Mouse (Mus musculus) limb, embryonic 12.5 days (tissue): ENCODE measurements around the gene Krtap1-3. TPM values are rescaled to one million over a fixed set of nuclear protein-coding genes. Genes with fewer than 3 reads are reported as not detected.

Source experiments
- ATAC-seq: fragments of 200-750 bp; cut with Nextera tagmentation; 2 replicates; pipeline ENCODE4 v1.8.0; 2017; ENCODE audit warnings: low read depth, moderate TSS enrichment; ENCODE audit not compliant: insufficient number of reproducible peaks, insufficient read depth, low FRiP score, low TSS enrichment
- H3K27ac ChIP-seq: fragments of 300-500 bp; sonication (generic); 2 replicates; pipeline ENCODE4 v1.5.1; 2016; ENCODE audit warnings: mild to moderate bottlenecking, moderate library complexity
- H3K27me3 ChIP-seq: fragments of 300-500 bp; sonication (generic); 2 replicates; pipeline ENCODE4 v1.6.1; 2016; ENCODE audit warnings: mild to moderate bottlenecking, moderate library complexity
- H3K36me3 ChIP-seq: fragments of 300-500 bp; sonication (generic); 2 replicates; pipeline ENCODE4 v1.6.1; 2016; ENCODE audit warnings: mild to moderate bottlenecking, moderate library complexity
- H3K4me1 ChIP-seq: fragments of 300-500 bp; sonication (generic); replicated peaks from 2 replicates; pipeline ENCODE4 v1.6.1; 2016
- H3K4me2 ChIP-seq: fragments of 300-500 bp; sonication (generic); 2 replicates; pipeline ENCODE4 v1.6.1; 2016; ENCODE audit warnings: mild to moderate bottlenecking, moderate library complexity
- H3K4me3 ChIP-seq: fragments of 300-500 bp; sonication (generic); replicated peaks from 2 replicates; pipeline ENCODE4 v1.5.1; 2016; ENCODE audit warnings: mild to moderate bottlenecking
- H3K9ac ChIP-seq: fragments of 300-500 bp; sonication (generic); replicated peaks from 2 replicates; pipeline ENCODE4 v1.6.1; 2016; ENCODE audit warnings: mild to moderate bottlenecking, moderate library complexity
- H3K9me3 ChIP-seq: fragments of 300-500 bp; sonication (generic); 2 replicates; pipeline ENCODE4 v1.6.1; 2016; ENCODE audit warnings: mild to moderate bottlenecking, moderate library complexity
- WGBS: fragments of 180-500 bp; shearing (Covaris S2); methylation state at CpG from one replicate; pipeline ENCODE4 v1.1.7; 2016; 5-methylcytosine and 5-hydroxymethylcytosine counted together
- polyA plus RNA-seq: library from polyadenylated mRNA; unstranded; fragments of >200 nt; fragmentation: Nextera tagmentation; extraction: Ambion mirVana; gene quantifications from 2 replicates; pipeline ENCODE4 v1.2.1, GENCODE M21; 2016

Krtap1-3 gene
- polyA plus RNA-seq, 1 experiment from 2014 or later = not detected

GRCm38 (mm10) chr11:99557976-99558745, 33.0 kb downstream of the Krtap1-3 start:
- ATAC-seq = no peak
- Histone ChIP-seq H3K4me1 (no peaks in the 10 kb centered on the region), H3K36me3 (no peaks in the 10 kb centered on the region), H3K4me3 (no peak overlapping the region), H3K27me3 (no peaks in the 10 kb centered on the region), H3K9me3 (no peaks in the 10 kb centered on the region), H3K9ac (no peak overlapping the region), H3K4me2 (no peak overlapping the region), H3K27ac (no peak overlapping the region)
- WGBS = 89% methylated on average over 3 of the region's 3 CpGs

- H3K9ac ChIP-seq = no peak within 1 kb of the TSS
- no peak within 1 kb of the TSS for H3K27ac ChIP-seq
- 78% methylated on average over 2 of the region's 2 CpGs for WGBS
- no peaks in the 10 kb centered on the region for H3K4me1 ChIP-seq
- H3K4me3 ChIP-seq = no peak within 1 kb of the TSS
- no peaks in the 10 kb centered on the region for H3K9me3 ChIP-seq
- no peak for ATAC-seq
- H3K4me2 ChIP-seq = no peak within 1 kb of the TSS
- no peaks in the 10 kb centered on the region for H3K27me3 ChIP-seq
- no peaks in the 10 kb centered on the region for H3K36me3 ChIP-seq
These were observed 34.4 kb downstream of the Krtap1-3 start, which contains the start of gene Krtap3-2 for GRCm38 (mm10) chr11:99556753-99557152. Gene Krtap3-2 (minus strand): TSS chr11:99556853.

- Histone ChIP-seq H3K4me2 (no peak overlapping the region), H3K9me3 (no peaks in the 10 kb centered on the region), H3K9ac (no peak overlapping the region), H3K4me3 (no peak overlapping the region), H3K27ac (no peak overlapping the region), H3K36me3 (no peaks in the 10 kb centered on the region), H3K4me1 (no peaks in the 10 kb centered on the region), H3K27me3 (no peaks in the 10 kb centered on the region)
- 84% methylated on average over 2 of the region's 2 CpGs for WGBS
- no peak for ATAC-seq
These were observed 34.9 kb downstream of the Krtap1-3 start for GRCm38 (mm10) chr11:99556195-99556594.

GRCm38 (mm10) chr11:99550765-99551164, 40.4 kb downstream of the Krtap1-3 start, which contains the start of gene Krtap3-3:
Gene Krtap3-3 (minus strand): TSS chr11:99550865.
- Histone ChIP-seq H3K4me2 (no peak within 1 kb of the TSS), H3K36me3 (no peaks in the 10 kb centered on the region), H3K9me3 (no peaks in the 10 kb centered on the region), H3K27me3 (no peaks in the 10 kb centered on the region), H3K4me3 (no peak within 1 kb of the TSS), H3K27ac (no peak within 1 kb of the TSS), H3K4me1 (no peaks in the 10 kb centered on the region), H3K9ac (no peak within 1 kb of the TSS)
- ATAC-seq = no peak
- WGBS = 43% methylated on average over 4 of the region's 4 CpGs

GRCm38 (mm10) chr11:99547892-99548291, 43.2 kb downstream of the Krtap1-3 start:
- Histone ChIP-seq H3K27me3 (no peaks in the 10 kb centered on the region), H3K9ac (no peak overlapping the region), H3K36me3 (no peaks in the 10 kb centered on the region), H3K9me3 (no peaks in the 10 kb centered on the region), H3K4me1 (no peaks in the 10 kb centered on the region), H3K27ac (no peak overlapping the region), H3K4me3 (no peak overlapping the region), H3K4me2 (no peak overlapping the region)
- no peak for ATAC-seq

Other genes with a start within 250 kb of the Krtap1-3 start
- gene Krt27, start 240.2 kb downstream of the Krtap1-3 start, polyA plus RNA-seq = not detected in 2 replicates
- 0.13 TPM in 1 of 2 replicates, not detected in the other for gene Krt28, start 216.4 kb downstream of the Krtap1-3 start, polyA plus RNA-seq
- gene Krt10, start 202.0 kb downstream of the Krtap1-3 start, polyA plus RNA-seq = 34.3 and 35.3 TPM in 2 replicates
- not detected in 2 replicates for gene Krt12, start 169.1 kb downstream of the Krtap1-3 start, polyA plus RNA-seq
- 0.18 and 0.42 TPM in 2 replicates for gene Krt20, start 153.2 kb downstream of the Krtap1-3 start, polyA plus RNA-seq
- gene Krt23, start 98.2 kb downstream of the Krtap1-3 start, polyA plus RNA-seq = 0.18 and 0.26 TPM in 2 replicates
- gene Krt39, start 70.0 kb downstream of the Krtap1-3 start, polyA plus RNA-seq = not detected in 2 replicates
- not detected in 2 replicates for gene Krt40, start 48.2 kb downstream of the Krtap1-3 start, polyA plus RNA-seq
- not detected in 2 replicates for gene Krtap3-3, start 40.5 kb downstream of the Krtap1-3 start, polyA plus RNA-seq
- gene Krtap3-2, start 34.5 kb downstream of the Krtap1-3 start, polyA plus RNA-seq = not detected in 2 replicates
- gene Gm11939, start 31.9 kb downstream of the Krtap1-3 start, polyA plus RNA-seq = not detected in 2 replicates
- not detected in 2 replicates for gene Krtap3-1, start 24.7 kb downstream of the Krtap1-3 start, polyA plus RNA-seq
- not detected in 2 replicates for gene Krtap1-5, start 10.3 kb downstream of the Krtap1-3 start, polyA plus RNA-seq
- gene Krtap1-4, start 7.7 kb downstream of the Krtap1-3 start, polyA plus RNA-seq = not detected in 2 replicates
- not detected in 2 replicates for gene Krtap9-3, start 6.8 kb upstream of the Krtap1-3 start, polyA plus RNA-seq
- gene Gm11938, start 12.0 kb upstream of the Krtap1-3 start, polyA plus RNA-seq = not detected in 2 replicates
- gene Gm11937, start 18.9 kb upstream of the Krtap1-3 start, polyA plus RNA-seq = not detected in 2 replicates
- gene Krtap2-4, start 23.5 kb upstream of the Krtap1-3 start, polyA plus RNA-seq = not detected in 2 replicates
- not detected in 2 replicates for gene Gm11562, start 29.1 kb upstream of the Krtap1-3 start, polyA plus RNA-seq
- not detected in 2 replicates for gene Krtap4-1, start 36.9 kb upstream of the Krtap1-3 start, polyA plus RNA-seq
- not detected in 2 replicates for gene Krtap4-2, start 43.7 kb upstream of the Krtap1-3 start, polyA plus RNA-seq
- not detected in 2 replicates for gene Krtap4-7, start 52.8 kb upstream of the Krtap1-3 start, polyA plus RNA-seq
- not detected in 2 replicates for gene Gm11555, start 58.9 kb upstream of the Krtap1-3 start, polyA plus RNA-seq
- not detected in 2 replicates for gene Gm11563, start 67.6 kb upstream of the Krtap1-3 start, polyA plus RNA-seq
- not detected in 2 replicates for gene Krtap4-6, start 74.6 kb upstream of the Krtap1-3 start, polyA plus RNA-seq
- gene Gm14190, start 99.4 kb upstream of the Krtap1-3 start, polyA plus RNA-seq = not detected in 2 replicates
- not detected in 2 replicates for gene Gm14180, start 143.0 kb upstream of the Krtap1-3 start, polyA plus RNA-seq
- not detected in 2 replicates for gene Gm11595, start 181.6 kb upstream of the Krtap1-3 start, polyA plus RNA-seq
- gene Krtap4-8, start 189.4 kb upstream of the Krtap1-3 start, polyA plus RNA-seq = not detected in 2 replicates
- not detected in 2 replicates for gene Krtap4-9, start 193.9 kb upstream of the Krtap1-3 start, polyA plus RNA-seq
- not detected in 2 replicates for gene Gm11596, start 202.1 kb upstream of the Krtap1-3 start, polyA plus RNA-seq
- not detected in 2 replicates for gene Gm11569, start 207.6 kb upstream of the Krtap1-3 start, polyA plus RNA-seq
- not detected in 2 replicates for gene Gm11554, start 213.1 kb upstream of the Krtap1-3 start, polyA plus RNA-seq
- not detected in 2 replicates for gene Krtap4-13, start 218.6 kb upstream of the Krtap1-3 start, polyA plus RNA-seq
- gene Gm11564, start 224.3 kb upstream of the Krtap1-3 start, polyA plus RNA-seq = not detected in 2 replicates
- not detected in 2 replicates for gene 2300003K06Rik, start 246.7 kb upstream of the Krtap1-3 start, polyA plus RNA-seq